Mouse (Mus musculus): ENCODE data around the gene Snai1.

The Snai1 gene

GRCm38 (mm10) chr2:167519606-167520252 is 18.3 kb upstream of the Snai1 start:
- in situ Hi-C loops (cut with MboI, MseI), result no loop called here

GRCm38 (mm10) chr2:167528278-167528677 is 9.7 kb upstream of the Snai1 start:
- in situ Hi-C loops (cut with MboI, MseI), result no loop called here

GRCm38 (mm10) chr2:167529935-167530513 is 8.0 kb upstream of the Snai1 start:
- in situ Hi-C loops (cut with MboI, MseI), result loop anchor here (5.0 kb wide), 2 partner anchors 72 to 367 kb away; no protein-coding TSS in a partner anchor

- in situ Hi-C loops (cut with MboI, MseI), result loop anchor here (5.0 kb wide), 2 partner anchors 72 to 367 kb away; no protein-coding TSS in a partner anchor
Observed at GRCm38 (mm10) chr2:167530536-167530935, 7.5 kb upstream of the Snai1 start.

- in situ Hi-C loops (cut with MboI, MseI), result loop anchor here (5.0 kb wide), 2 partner anchors 70 to 365 kb away; no protein-coding TSS in a partner anchor
Observed at GRCm38 (mm10) chr2:167532131-167532530, 5.9 kb upstream of the Snai1 start.

GRCm38 (mm10) chr2:167533880-167534279 is 4.1 kb upstream of the Snai1 start:
- in situ Hi-C loops (cut with MboI, MseI), result loop anchor here (5.0 kb wide), 2 partner anchors 68 to 363 kb away; no protein-coding TSS in a partner anchor

- in situ Hi-C loops (cut with MboI, MseI), result no loop called here
Observed at GRCm38 (mm10) chr2:167536320-167536945, 1.6 kb upstream of the Snai1 start.

GRCm38 (mm10) chr2:167538671-167539306 is 794 bp downstream of the Snai1 start:
- in situ Hi-C loops (cut with MboI, MseI), result no loop called here

GRCm38 (mm10) chr2:167539536-167540476 is 1.8 kb downstream of the Snai1 start:
- in situ Hi-C loops (cut with MboI, MseI), result no loop called here

- in situ Hi-C loops (cut with MboI, MseI), result no loop called here
Observed at GRCm38 (mm10) chr2:167540477-167541110, 2.6 kb downstream of the Snai1 start.

GRCm38 (mm10) chr2:167541324-167541723 is 3.3 kb downstream of the Snai1 start:
- in situ Hi-C loops (cut with MboI, MseI), result no loop called here

- in situ Hi-C loops (cut with MboI, MseI), result no loop called here
Observed at GRCm38 (mm10) chr2:167541761-167542160, 3.8 kb downstream of the Snai1 start.

GRCm38 (mm10) chr2:167542361-167542760 is 4.4 kb downstream of the Snai1 start:
- in situ Hi-C loops (cut with MboI, MseI), result no loop called here

- in situ Hi-C loops (cut with MboI, MseI), result no loop called here
Observed at GRCm38 (mm10) chr2:167543121-167544003, 5.4 kb downstream of the Snai1 start.

GRCm38 (mm10) chr2:167544004-167544356 is 6.0 kb downstream of the Snai1 start:
- in situ Hi-C loops (cut with MboI, MseI), result no loop called here

GRCm38 (mm10) chr2:167544456-167544855 is 6.5 kb downstream of the Snai1 start:
- in situ Hi-C loops (cut with MboI, MseI), result no loop called here

GRCm38 (mm10) chr2:167546447-167547195 is 8.6 kb downstream of the Snai1 start:
- in situ Hi-C loops (cut with MboI, MseI), result no loop called here

GRCm38 (mm10) chr2:167547444-167547843 is 9.4 kb downstream of the Snai1 start:
- in situ Hi-C loops (cut with MboI, MseI), result no loop called here

GRCm38 (mm10) chr2:167548961-167549360 is 11.0 kb downstream of the Snai1 start:
- in situ Hi-C loops (cut with MboI, MseI), result no loop called here
